Mouse (Mus musculus) bone marrow, adult 2 months (tissue): ENCODE results near the gene Tubg1. TPM values are rescaled to one million over a fixed set of nuclear protein-coding genes. Genes with fewer than 3 reads are reported as not detected.

Experiments used
- H3K27ac ChIP-seq: fragments of 200-500 bp; 2 replicates; pipeline ENCODE4 v1.5.1; 2012; ENCODE audit warnings: low read depth, mild to moderate bottlenecking, control low read depth, inconsistent platforms, low read length; ENCODE audit not compliant: control insufficient read depth, poor library complexity, insufficient read depth
- H3K4me1 ChIP-seq: fragments of 200-500 bp; 2 replicates; pipeline ENCODE4 v1.6.1; 2011; ENCODE audit warnings: low read length; ENCODE audit not compliant: control insufficient read depth, insufficient read depth
- H3K4me3 ChIP-seq: fragments of 200-500 bp; replicated peaks from 2 replicates; pipeline ENCODE3; 2011; ENCODE audit warnings: mild to moderate bottlenecking, low read depth, low read length, control low read depth; ENCODE audit not compliant: control insufficient read depth
- CTCF ChIP-seq: fragments of 200-500 bp; IDR thresholded peaks from 2 replicates; pipeline ENCODE4 v1.5.1; 2011; ENCODE audit warnings: low read length, control low read depth; ENCODE audit not compliant: control insufficient read depth, insufficient read depth
- POLR2A ChIP-seq: fragments of 200-500 bp; IDR thresholded peaks from 2 replicates; pipeline ENCODE4 v1.6.1; 2011; ENCODE audit warnings: low read depth, mild to moderate bottlenecking, control low read depth, low read length, borderline replicate concordance; ENCODE audit not compliant: control insufficient read depth
- WGBS: fragments of 180-500 bp; shearing (Covaris S2); methylation state at CpG from one replicate; pipeline ENCODE4 v1.1.7; 2018; 5-methylcytosine and 5-hydroxymethylcytosine counted together
- polyA plus RNA-seq: library from polyadenylated mRNA; stranded (reverse); fragments of >200 nt; gene quantifications from 2 replicates; pipeline ENCODE4 v1.2.4, GENCODE M21; 2011; ENCODE audit warnings: low replicate concordance; ENCODE audit not compliant: missing spikeins, insufficient read depth, insufficient read length

The Tubg1 gene
- polyA plus RNA-seq, 1 experiment, result 16.4 TPM

DNA sequence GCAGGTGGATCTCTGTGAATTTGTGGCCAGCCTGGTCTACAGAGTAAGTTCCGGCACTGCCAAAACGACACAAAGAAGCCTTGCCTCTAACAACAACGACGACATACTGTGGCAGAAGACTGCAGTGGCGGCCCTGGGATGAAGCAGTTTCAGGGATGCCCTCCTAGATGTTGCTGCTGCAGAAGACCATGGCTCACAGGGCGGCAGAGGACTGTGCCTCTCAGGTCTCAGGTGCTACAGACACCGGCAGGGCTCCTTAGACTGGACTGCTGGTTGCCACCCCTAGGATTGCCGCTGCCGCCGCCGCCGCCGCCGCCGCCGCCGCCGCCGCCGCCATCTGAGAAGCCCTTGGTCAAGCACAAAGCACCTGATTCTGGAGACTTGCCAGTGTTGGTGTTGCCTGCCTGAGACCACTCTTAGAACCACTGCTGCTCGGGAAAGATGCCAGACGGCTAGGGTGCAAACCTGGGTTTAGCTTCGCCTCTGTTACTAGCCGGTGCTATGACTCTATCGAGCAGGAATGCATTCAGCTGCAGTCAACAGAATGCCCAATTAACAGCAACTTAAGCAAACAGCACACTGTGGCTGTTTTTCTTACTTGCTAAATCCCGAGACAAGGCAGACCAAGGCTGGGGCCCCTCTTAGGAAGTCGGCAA is 20.6 kb downstream of the Tubg1 start:
- TF ChIP-seq CTCF (no peak), POLR2A (no peak)
- WGBS, result 61% methylated on average over 27 of the region's 27 CpGs
- Histone ChIP-seq H3K27ac (no peak overlapping the region), H3K4me1 (no peaks in the 10 kb centered on the region; the same call in 1 of the 2 replicates), H3K4me3 (no peak overlapping the region)

DNA sequence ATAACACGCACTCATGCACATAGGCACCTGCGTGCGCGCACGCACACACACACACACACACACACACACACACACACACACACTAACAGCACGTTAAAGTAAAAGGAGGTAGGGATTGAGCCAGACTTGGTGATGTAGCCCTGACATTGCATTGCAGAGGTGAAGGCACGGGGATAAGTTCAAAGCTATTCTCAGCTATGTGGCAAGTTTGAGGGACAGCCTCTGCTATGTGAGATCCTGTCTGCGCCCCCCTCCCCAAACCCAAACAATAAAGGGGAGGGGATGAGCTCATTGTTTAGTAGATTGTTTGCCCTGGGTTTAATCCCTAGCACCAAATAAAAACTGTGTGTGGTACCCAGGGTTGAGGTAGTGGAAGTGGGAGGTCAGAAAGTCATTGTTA is 21.4 kb downstream of the Tubg1 start:
- 84% methylated on average over 8 of the region's 8 CpGs for WGBS
- TF ChIP-seq POLR2A (no peak), CTCF (no peak)
- Histone ChIP-seq H3K4me1 (no peaks in the 10 kb centered on the region; the same call in 1 of the 2 replicates), H3K4me3 (no peak overlapping the region), H3K27ac (no peak overlapping the region)

DNA sequence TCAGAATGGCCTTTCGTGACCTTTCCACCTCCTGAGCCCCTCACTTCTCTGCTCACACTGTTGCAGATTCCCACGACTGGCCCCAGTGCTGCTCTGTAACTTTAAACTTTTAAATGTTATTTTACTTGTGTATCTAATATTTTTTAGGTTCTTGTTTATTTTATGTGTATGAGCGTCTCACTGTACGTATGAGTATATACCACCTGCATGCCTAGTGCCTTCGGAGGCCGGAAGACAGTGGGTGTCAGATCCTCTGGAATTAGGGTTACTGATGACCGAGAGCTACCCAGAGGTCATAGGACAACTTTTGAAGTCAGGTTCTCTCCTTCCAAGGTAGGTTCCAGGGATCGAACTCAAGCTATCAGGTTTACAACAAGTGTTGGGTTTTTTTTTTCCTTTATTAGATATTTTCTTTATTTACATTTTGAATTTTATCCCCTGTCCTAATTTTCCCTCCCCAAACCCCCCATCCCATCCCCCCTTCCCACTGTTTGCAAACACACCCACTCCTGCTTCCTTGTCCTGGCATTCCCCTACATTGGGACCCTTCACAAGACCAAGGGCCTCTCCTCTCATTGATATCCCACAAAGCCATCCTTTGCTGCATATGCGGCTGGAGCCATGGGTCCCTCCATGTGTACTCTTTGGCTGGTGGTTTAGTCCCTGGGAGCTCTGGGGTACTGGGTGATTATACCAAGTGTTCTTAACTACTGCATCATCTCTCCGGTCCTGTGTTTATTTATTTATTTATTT is 22.7 kb downstream of the Tubg1 start:
- no peak overlapping the region for H3K4me3 ChIP-seq
- H3K4me1 ChIP-seq, result no peaks in the 10 kb centered on the region; the same call in 1 of the 2 replicates
- no peak for TF ChIP-seq CTCF
- no peak for TF ChIP-seq POLR2A
- H3K27ac ChIP-seq, result no peak overlapping the region
- WGBS, result 87% methylated on average over 10 of the region's 10 CpGs

DNA sequence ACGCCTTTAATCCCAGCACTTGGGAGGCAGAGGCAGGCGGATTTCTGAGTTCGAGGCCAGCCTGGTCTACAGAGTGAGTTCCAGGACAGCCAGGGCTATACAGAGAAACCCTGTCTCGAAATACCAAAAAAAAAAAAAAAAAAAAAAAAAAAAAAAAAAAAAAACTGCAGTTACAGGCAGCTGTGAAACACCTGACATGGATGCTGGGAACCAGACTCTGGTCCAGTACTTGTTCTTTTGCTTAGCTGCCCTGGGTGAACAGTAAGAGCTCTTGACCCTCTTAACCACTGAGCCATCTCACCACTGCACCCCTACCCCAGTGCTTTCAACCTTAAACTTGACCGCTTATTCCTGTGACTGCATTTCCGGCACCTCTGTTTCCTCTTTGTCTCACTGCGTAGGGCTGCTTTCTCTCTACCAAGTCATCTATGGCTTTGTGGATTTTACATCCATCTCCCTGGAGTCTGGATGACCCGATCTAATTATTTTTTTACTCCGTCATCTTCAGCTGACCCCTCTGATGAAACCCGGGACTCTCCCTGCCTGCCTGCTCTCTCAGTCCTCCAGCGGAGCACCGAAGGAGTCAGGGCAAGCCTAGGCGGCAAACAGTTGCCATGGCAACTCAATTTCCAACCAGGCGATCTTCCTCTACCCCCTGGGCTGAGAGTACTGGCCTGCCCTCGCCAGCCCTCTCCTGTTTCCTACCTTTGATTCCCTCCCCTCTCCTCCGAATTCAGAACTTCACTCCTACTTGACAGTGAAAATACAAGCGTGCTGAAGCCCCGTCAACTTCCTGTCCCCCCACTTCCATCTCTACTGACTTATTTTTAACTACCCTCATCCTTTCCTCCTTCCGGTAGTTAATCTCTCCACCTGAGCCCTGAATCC is 23.8 kb downstream of the Tubg1 start:
- H3K4me1 ChIP-seq, result no peaks in the 10 kb centered on the region; the same call in 1 of the 2 replicates
- TF ChIP-seq POLR2A (no peak), CTCF (no peak)
- peak overlapping the region; percentile 72 for H3K4me3 ChIP-seq
- WGBS, result 13% methylated on average over 18 of the region's 19 CpGs
- peak overlapping the region; percentile 59; the same call in 1 of the 2 replicates for H3K27ac ChIP-seq

DNA sequence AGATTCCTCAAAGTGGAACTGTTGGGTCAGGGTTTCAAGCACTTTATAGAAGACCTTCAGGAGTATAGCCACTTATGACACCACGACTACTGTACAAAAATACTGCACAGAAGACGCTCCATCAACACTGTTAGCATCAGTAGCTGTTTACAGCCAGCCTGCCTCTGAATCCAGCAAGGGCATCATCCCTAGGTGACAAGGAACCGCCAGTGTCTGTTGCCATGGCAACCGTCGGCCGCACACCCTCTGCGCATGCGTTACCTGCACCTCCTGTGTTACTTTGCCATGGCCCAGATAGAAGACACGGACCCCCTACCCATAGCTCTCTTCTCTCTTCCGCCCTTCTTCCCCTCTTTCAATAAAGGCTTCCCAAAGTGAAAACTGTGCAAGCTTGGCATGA is 26.6 kb downstream of the Tubg1 start:
- no peak for TF ChIP-seq POLR2A
- no peak for TF ChIP-seq CTCF
- H3K27ac ChIP-seq, result no peak overlapping the region
- 78% methylated on average over 10 of the region's 10 CpGs for WGBS
- H3K4me1 ChIP-seq, result no peaks in the 10 kb centered on the region; the same call in 1 of the 2 replicates
- no peak overlapping the region for H3K4me3 ChIP-seq

DNA sequence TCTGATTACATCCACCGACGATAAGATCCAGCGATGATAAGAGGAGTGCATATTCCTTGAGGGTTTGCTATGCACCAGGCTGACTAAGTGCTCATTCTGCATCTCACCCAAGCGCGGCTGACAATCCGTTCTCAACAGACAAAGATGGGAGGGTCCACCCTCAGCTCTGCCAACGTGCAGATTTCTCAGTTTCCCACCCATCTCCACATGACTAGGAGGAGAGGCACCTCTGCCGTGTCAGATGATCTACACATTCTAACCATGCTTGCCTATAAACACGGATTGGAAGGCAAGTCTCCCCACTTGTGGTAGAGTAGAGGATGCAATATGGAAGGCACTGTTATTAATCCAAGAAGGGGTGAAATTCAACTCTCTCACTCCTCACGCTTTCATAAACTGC is 29.0 kb downstream of the Tubg1 start:
- H3K4me3 ChIP-seq, result no peak overlapping the region
- no peaks in the 10 kb centered on the region; the same call in 1 of the 2 replicates for H3K4me1 ChIP-seq
- no peak overlapping the region for H3K27ac ChIP-seq
- WGBS, result 78% methylated on average over 10 of the region's 10 CpGs
- TF ChIP-seq CTCF (no peak), POLR2A (no peak)

DNA sequence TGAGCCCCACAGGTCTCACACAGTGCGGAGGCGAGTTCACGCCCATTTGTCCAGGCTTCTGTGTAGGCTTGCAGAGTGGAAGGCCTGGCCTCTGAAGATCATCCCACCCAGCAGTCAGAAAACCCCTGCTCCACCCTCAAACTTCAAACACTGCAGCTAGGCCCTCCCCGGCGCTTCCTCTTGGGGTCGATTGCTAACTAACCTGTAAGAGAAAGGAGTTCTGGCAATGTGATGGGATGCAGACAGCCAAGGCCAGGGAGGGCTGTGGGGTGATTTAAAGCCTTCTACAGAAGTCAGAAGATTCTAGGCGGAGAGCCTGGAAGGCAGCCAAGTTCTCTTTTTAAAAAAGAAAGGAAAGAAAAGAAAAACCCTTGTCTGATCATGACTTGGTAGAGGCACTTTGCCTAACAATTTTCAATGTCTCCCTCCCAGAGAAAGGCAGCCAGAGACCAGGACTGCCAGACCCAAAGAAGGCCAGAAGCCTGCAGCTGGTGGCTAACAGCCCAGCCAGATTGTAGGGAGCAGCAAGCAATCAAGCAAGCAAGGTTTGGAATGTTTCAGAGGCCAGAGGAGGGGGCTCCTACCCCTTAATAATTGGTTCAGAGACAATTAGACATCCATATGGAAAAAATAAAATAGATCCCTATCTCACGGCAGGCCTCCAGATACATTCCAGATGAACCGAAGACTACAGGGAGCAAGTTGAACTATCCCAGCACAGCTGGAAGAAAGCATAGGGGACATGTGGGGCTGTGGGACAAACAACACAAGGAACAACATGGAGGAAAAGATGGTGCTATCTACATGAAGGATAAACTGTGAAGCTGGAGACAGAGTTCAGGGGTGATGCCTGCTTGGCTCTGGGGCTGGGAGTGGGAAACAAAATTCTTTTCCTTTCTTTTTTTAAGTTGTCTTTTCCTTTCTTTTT is 29.7 kb downstream of the Tubg1 start:
- no peak overlapping the region for H3K4me3 ChIP-seq
- H3K27ac ChIP-seq, result no peak overlapping the region
- TF ChIP-seq POLR2A, result no peak
- TF ChIP-seq CTCF, result no peak
- 47% methylated on average over 9 of the region's 9 CpGs for WGBS
- no peaks in the 10 kb centered on the region; the same call in 1 of the 2 replicates for H3K4me1 ChIP-seq

DNA sequence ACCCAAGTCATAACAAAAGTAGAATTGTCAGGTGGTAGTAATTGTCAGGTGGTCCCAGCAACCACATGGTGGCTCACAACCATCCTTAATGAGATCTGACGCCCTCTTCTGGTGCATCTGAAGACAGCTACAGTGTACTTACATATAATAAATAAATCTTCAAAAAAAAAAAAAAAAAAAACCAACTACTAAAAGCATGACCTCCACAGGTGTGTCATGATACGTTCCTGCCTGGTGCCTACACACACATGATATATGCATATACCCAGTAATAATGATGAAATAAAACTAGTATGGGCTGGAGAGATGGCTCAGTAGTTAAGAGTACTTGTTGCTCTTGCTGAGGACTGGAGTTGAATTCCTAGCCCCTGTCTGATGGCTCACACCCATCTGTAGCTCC is 31.3 kb downstream of the Tubg1 start:
- WGBS, result 62% methylated on average over 2 of the region's 2 CpGs
- TF ChIP-seq POLR2A, result no peak
- no peak for TF ChIP-seq CTCF
- H3K27ac ChIP-seq, result no peak overlapping the region
- H3K4me3 ChIP-seq, result no peak overlapping the region
- H3K4me1 ChIP-seq, result no peaks in the 10 kb centered on the region
